Mouse (Mus musculus) megakaryocyte, adult 5-6 weeks (primary cell): ENCODE measurements around the gene Gm20696. TPM values are rescaled to one million over a fixed set of nuclear protein-coding genes. Genes with fewer than 3 reads are reported as not detected.

ENCODE experiments used
- ATAC-seq: 2 replicates; pipeline ENCODE4 v1.8.0; 2016; ENCODE audit warnings: mild to moderate bottlenecking, inconsistent platforms; ENCODE audit not compliant: poor library complexity, severe bottlenecking
- total RNA-seq, 2 experiments: library from RNA; stranded (forward) in 1 of 2; stranded (reverse) in 1 of 2; fragments of 153-499, 151-499 nt in 1 of 2; fragments of 221-1000, 200-1000 nt in 1 of 2; gene quantifications; 2 replicates each; pipeline versions ENCODE4 v1.2.3 to v1.2.4; 2015 to 2017

Gm20696 gene
- total RNA-seq, 2 experiments from 2014 or later = 4.4 to 9.6 TPM

DNA sequence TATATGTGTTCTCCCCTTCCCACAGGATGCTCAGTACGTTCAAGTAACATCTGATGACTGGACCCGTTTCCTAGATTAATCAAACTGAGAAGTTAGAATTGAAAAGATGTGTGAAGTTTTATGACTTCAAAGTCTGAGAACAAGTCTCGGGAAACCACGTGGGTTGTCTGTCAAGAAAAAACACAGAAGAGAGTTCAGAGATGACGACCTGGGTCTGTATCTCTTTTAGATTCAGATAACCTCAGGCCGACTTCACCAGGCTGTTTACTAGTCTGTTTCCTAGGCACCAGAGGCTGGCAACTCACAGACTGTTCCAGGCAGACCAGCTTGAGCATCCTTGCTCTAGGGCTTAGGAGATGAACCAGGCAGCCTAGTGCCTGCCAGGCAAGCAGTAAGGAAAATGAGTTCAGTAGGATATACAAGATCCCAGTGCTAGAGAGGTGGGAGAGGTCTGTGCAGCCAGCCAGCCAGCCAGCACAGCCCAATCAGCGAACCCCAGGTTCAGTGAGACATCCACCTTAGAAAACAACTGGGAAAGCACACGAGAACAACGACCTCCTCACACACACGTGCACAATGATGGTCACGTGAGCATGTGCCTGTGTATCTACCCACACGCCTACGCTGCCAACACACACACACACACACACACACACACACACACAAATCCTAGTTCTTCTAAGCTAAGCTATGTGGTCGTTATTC lies 357.0 kb downstream of the Gm20696 start:
- ATAC-seq = no peak

DNA sequence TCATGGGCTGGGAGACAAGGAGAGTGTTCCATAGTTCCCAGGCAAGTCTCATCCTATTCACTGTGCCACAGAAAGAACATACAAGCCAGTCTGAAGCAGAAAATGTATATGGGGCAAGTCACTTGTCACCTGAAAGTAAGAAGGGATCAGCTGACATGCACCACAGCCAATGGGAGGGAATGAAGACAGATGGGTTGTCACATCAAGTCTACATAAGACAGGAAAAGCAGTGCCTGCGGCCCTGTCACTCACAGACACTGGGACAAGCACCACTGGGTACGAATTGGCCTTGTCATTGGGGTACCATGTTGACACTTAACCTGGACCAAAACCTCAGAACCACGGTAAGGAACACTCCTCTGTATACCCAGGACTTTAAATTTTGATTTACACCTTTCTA lies 360.8 kb downstream of the Gm20696 start:
- no peak for ATAC-seq

DNA sequence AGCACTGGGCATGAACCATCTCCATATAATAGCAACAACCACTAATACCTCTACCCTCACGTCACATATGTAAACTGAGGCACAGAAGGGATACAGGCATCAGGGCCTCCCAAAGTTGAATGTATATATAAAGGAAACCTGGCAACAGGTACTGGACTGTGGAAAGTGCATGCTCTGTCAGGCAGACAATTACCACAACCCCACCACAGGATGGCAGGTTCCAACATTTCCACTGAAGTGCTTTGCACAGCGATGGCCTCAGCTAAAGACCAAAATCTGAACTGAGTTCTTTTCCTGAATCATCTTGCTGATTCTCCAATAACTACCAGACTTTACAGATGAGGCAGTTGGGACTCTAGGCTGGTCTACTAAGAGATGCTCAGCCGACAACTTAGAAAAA lies 361.4 kb downstream of the Gm20696 start:
- ATAC-seq = no peak

DNA sequence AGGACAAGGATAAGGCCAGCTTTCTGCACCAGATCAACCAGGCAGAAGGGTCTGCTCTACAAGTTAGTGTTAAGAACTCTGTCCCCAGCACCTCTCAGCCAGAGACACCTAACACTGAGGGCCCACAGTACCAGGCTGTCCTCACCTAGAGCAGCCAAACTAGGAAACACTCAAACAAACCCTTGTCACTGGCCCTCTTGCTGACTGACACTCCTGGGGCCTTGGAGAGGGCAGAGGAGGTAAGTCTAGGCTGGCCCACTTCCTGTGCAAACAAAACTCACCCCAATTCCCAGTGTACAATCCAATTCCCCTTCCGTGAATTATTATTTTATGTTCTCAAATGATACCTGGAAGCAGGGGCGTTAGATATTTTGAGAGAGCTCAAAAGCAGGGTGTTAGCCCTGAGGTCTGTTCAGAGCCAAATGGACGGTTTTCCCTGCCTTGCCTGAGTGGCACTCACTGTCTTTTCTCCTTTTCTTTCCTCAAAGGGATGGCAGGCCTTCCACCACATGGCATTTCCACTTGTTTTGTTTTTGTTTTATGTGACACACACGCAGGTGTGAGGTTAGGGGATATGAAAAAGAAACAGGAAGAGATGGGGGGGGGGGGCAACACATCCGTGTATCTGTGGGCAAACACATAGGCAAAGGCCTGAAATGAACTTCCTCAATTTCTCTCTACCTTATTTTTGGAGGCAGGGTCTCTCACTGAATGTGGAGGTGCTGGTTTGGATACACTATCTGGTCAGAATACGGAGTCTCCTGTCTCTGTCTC lies 363.7 kb downstream of the Gm20696 start:
- ATAC-seq = peak; percentile 40

DNA sequence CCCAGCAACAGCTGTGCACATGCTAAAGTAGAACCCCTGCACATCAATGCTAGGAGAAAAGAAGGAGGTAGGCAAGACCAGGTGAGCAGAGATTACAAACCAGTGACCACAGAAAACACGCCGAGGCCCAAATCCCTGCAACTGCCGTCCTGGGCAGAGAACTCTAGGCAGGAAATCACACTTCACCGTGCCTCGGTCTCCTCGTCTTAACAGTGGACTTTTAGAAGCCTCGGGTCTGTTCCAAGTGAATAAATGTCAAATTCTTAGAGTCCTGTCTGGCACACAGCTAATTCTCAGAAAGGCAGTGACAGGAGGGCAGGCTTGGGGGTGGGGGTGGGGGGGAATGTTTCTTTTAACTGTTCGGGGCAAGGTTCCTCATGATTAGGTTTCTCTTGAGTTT lies 364.7 kb downstream of the Gm20696 start:
- ATAC-seq = no peak

DNA sequence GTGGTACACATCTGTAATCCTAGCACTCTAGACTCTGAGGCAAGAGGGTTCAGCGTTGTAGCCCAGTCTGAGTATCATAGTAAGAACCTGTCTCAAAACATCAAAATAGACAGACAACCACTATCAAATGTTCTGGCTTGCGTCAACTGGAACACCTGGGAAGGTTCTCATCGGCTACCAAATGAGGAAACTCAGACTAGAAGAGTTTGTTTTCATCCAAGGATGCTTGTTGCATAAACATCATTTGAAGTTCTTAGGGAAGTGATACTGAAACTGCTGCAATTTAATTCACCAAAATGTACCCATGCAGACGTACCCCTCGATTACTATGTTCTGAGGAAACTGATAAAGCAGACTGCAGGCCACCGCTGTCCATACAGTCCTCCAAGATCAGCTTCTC lies 366.4 kb downstream of the Gm20696 start:
- ATAC-seq = peak; percentile 63

DNA sequence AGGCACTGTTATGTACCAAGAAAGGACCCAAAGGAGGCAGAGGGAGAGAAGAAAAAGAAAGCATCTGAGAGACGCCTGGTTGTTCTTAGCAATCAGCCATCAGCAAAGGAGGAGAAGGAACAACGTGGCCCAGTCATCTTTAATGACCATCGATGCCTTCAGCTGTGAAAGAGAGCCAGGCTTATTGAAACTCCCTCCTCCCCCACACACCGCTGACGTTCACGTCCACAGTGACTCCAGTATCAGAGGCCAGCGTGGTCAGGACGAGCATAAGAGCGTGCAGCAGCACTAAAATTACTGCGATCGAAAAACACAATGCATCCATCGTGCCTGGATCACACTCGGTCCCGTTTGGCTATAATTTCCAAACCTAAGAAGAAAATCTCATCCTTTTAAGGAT lies 367.4 kb downstream of the Gm20696 start:
- no peak for ATAC-seq

DNA sequence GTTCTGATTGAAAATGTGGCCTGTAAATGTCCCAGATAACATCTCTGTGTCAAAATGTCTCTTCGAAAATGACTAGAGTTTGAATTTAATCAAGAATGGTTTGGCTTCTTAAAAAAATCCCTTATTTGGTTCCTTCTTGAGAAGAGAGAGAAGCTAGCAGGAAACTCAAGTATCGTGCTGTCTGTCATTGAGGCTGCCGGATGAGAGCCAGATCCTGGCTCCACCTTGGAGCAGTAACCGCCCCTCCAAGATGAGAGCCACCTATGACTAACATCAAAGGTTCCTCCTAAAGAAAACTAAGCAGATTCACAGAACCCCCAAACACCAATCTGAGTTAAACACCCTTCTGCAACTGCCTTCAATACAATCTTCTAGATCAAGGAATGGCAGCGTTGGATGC lies 369.1 kb downstream of the Gm20696 start:
- ATAC-seq = no peak

DNA sequence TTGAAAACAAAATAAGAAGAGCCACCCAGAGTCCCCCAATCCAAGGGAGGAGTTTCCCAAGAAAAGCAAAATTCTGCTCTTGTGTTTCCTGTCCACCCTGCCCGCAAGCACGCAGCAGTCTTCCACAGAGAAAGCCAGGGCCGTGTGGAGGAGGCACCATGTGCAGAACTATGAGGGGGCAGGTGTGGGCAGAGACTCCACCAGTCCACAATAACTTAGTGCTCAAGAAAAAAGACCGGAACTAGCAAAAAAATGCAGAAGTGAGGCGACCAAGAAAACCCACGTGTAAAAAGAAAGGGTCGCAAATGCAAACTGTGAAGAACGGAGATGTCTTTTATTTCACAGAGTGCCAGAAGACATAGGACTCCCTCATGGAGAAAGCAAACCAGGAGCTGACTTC lies 371.1 kb downstream of the Gm20696 start:
- peak; percentile 60 for ATAC-seq

DNA sequence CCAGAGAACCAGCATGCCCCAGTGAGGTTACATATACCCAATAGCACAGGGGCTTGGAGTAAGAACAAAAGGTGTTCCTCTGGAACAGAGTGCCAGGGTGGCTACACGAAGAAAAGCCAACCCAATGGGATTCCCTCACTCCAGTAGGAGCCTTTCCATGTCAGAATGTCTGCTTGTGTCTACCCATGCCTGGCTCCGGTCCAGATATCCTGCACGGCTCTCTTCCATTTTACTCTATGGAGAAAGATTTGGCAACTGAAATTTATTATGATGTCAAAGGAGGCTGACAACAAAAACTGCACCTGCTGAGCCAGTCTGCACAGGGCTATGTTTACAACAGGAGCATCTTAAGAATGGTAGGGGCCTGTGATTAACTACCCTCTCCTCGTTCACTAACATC lies 377.4 kb downstream of the Gm20696 start:
- ATAC-seq = no peak

DNA sequence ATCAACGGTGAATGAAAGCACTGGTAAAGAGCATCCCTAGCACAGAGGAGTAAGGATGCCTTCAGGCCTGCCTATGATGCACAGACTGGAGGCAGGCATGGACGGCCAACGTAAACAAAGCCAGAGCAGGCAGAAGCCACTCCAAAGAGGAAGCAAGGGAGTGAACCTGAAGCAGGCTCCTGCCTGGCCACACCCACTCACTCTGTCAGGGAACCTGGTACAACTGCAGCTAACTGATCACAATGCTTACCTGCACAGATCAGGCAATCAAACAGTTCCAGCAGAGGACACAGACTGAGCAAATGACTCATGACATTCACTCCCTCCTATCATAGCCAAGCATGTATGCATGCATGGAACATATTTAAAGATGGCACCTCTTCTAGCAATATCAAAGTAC lies 381.6 kb downstream of the Gm20696 start:
- ATAC-seq = peak; percentile 64

DNA sequence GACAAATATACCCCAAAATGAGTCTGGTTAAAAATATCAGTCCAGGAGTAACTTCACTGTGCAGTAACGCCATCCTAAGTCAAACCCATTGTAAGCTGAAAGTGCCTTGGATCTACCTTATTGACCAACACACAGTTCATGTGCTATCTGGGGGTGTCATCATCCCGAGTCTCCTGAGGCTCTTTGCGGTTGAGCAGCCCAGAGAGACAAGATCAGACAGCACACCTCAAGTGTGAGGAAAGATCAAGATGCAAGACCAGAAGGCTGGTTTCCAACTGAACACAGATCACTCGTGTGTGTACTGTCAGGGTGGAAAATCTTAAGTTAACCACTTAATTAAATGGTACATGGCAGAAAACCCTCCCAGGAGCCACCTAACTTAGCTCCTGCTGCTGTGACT lies 382.6 kb downstream of the Gm20696 start:
- ATAC-seq = peak; percentile 65

DNA sequence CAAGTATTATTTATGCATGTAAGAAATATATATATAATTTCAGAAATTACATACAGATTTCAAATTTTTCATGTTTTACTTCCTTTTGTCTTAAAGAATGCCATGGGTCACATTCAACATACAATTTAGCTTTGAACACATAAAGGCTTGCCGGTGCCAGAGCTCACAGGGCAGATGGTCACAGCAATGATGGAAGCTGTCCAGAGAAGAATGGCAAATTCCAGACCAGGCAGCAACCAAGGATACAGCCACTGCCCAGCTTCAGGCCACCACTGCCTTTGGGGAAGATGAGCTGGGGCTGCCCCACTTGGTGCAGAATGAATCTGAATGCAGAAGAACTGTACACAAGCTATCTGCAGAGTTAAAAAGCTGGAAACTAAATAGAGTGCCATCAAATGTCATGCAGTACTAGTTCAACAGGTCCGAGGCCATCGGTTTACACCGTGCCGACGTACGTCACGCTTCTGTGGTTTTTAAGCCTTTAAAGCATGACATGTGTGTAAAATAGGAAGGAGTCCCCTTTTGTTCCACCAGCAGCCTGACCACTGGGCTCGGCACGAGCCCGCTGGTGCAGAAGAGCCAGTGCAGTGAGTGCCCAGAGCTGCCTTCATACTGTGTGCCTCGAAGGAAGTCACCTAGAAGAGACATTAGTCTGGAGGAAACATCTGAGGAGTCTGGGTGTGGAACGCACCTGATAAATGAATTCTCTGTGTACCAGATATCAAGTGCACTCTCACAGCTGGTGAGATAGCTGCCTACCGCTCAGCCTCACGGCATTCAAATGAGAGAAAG lies 383.5 kb downstream of the Gm20696 start:
- peak; percentile 64 for ATAC-seq

DNA sequence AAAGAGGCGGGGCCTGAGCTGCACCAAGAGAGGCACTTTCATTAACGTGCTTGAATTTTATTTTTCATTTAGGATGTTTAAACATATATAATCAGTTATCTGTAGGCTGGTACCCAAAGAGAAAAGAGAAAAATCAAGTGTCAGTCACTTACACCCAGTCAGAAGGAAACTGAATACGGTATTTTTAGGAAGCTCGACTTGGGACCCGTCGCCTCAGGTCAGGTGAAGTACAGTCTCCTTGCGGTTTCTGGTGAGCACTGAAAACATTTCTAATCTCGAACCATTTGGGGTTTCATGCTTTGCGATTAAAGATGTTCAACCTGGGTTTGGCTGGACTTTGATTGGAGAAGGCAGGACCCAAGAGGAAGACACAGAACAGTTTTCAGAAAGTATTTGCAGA lies 385.2 kb downstream of the Gm20696 start:
- no peak for ATAC-seq

DNA sequence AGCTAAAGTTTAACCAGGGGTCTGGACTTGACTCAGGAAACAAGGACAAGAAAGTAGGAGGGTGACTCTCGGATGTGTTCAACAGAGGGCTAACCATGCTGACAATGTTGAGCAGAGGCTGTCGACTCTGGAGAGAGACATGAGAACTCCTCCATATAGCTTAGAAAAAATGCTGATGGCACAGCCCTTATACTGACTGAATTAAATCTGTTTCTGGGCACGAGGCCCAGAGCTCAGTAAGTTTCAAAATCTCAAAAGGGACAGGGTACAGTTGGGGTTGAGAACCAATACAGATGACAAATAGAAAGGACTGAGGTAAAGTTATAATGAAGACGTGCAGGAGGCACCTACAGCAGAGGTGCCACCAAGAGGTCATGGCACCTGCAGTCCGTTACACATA lies 386.0 kb downstream of the Gm20696 start:
- ATAC-seq = no peak

DNA sequence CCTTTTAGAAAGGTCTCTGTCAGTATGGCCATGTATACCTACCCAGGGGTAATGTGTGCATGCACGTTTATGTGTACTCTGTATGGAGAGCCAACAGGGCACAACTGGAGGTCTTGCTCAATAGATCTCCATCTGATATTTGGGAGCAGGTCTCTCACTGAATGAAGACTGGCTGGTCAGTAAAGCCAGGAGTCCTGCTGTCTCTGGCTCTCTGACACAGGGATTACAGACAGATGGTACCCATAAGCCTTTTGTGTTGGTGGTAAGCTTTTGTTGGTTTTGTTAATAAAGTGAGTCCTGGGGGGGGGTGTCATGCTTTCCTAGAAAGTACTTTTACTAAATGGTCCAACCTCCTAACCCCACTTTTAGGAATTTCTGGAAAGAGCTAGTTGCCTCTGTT lies 389.3 kb downstream of the Gm20696 start:
- no peak for ATAC-seq

DNA sequence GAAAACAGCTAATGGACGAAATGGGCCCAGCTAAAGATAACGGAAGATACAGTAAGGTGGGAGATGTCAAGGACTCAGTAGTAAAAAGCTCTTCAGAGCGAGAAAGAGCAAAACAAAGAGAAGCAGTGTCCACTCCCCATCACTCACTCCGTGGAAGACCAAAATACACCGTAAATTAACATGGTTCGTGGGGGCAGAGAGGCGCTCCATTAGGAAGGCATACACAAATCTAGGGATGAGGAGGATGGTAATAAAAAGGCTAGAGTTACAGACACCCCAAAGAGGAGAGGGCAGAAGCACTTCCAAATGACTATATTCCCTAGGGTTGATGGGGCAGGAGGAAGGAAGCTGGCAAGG lies 390.3 kb downstream of the Gm20696 start:
- no peak for ATAC-seq

DNA sequence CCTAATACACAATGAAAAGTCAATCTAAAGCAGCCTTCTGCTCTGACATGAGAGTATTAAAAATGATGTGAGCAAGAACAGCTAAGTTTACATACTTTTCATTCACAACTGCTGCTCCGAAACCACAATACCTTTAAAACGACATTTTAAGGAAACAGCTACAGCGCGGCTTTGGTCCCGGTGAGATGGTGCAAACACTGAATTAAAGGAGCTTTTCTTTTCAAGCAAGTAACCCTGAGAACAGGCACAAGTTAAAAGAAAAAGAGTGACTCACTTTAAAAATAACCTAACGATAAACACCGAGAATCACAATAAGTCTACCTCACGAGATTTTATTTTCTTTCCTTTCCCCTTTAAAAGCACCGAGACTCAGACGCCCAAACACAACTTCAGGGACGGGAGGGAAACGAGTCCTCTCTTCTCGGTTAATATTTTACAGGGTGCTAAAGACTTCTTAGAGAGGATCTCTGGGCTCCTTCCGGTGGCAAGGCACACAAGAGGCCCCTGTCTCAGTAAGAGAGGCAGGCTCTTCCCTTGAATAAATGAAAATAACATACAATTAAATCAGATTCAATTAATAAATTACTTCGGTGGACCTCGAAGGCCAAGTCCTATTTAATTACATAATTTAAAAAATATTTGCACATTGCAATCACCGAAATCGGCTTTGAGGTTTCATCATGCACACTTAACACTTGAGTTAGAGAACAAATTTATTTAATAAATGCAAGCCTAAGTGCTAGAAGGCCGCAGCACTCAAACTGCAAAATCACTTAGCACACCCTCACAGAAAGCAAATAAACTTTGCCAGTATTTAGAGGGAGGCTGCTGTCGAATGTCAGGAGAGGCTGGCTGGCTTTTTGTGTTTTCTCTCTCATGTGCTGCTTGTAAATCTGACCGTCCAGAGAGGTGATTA lies 391.0 kb downstream of the Gm20696 start:
- ATAC-seq = no peak

DNA sequence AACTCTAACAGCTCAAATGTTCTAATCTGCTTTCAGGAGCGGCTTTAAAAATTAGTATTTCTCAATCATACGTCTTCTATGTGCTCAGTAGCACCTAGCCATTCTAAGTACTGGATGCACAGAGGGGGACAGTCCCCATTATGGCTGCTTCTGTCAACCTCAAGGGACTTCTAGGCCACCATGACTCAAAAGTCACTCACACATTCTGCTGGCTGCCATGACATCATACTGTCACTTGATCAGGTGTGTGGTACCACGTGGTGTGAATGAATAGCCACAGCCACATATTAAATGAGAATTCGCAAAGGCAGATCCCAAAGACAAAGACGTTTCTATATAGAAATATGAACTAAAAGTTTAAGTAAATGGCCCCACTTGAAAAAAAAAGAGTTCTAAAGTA lies 391.9 kb downstream of the Gm20696 start:
- ATAC-seq = 0 out of 2 replicates have a peak, but pooled peaks have one; percentile 27

DNA sequence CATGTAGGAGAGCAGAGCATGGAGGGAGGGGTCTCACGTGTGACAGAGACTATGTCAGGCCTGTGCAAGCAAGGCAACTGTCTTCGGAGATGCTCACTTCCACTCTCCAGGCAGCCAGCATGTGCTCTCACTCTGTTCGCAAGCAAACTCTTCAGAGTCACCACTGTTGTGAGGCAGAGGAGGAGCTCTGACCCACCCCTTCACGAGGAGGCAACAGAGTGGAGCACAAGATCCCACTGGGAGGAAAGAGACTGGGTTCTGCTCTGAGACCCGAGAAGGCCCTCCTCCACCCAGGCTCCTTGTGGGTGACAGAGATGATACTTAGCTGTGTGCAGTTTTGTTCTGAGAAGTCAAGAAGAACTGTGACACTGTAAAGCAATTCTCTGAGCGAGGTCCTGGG lies 392.4 kb downstream of the Gm20696 start:
- ATAC-seq = no peak

DNA sequence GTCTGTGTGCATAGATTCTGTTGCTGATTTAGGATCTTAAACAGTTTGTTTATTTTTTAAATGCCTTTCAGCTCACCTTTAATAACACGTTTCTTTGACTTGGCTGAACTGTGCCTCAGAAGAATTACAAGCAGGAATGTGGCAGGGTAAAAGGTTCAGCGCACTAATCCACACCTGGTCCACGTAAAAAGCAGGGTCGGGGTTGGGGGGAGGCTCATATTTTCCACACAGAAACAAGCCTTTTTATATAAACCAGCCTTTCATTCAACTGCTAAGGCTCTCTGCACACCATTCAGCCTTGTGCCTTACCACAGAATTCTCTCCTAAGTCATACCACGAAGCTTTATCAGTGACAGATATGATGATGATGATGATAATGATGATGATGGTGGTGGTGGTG lies 393.4 kb downstream of the Gm20696 start:
- ATAC-seq = no peak
